Mouse (Mus musculus) adrenal gland, adult 2 months (tissue): ENCODE data around the gene Ruvbl2. TPM values are rescaled to one million over a fixed set of nuclear protein-coding genes. Genes with fewer than 3 reads are reported as not detected.
"Not testable (repeated sequence)": the region's sequence is repeated elsewhere in the genome, so short reads cannot be mapped to it uniquely, and the experiment has no call there.

Experiments used
- DNase-seq: peaks from one replicate; pipeline ENCODE4 v3.0.0; 2021
- long read RNA-seq: library from polyadenylated mRNA; stranded (forward); transcript quantifications from one replicate; pipeline ENCODE4 v2.0.0, GENCODE M21; 2021
- polyA plus RNA-seq: library from polyadenylated mRNA; depleted of rRNA; stranded (reverse); fragments of >200 nt; gene quantifications from 2 replicates; pipeline ENCODE4 v1.2.3, GENCODE M21; 2012; rRNA removed
- total RNA-seq, 2 experiments: library from RNA; stranded (reverse); gene quantifications; 2 replicates each; pipeline ENCODE4 v1.2.3; 2021

Gene Ruvbl2
- total RNA-seq (10 to 100 TPM; 38.2 to 52.3 TPM), polyA plus RNA-seq (70.2 and 89.3 TPM in 2 replicates)
- long read RNA-seq, transcript Ruvbl2-201 (15 exons, 1,834 nt), result major isoform, 50 of 63 reads
- long read RNA-seq, partial matches to known transcripts, result 6 of 63 reads
- long read RNA-seq, other reads (novel, unspliced or antisense), result 7 of 63 reads

DNA sequence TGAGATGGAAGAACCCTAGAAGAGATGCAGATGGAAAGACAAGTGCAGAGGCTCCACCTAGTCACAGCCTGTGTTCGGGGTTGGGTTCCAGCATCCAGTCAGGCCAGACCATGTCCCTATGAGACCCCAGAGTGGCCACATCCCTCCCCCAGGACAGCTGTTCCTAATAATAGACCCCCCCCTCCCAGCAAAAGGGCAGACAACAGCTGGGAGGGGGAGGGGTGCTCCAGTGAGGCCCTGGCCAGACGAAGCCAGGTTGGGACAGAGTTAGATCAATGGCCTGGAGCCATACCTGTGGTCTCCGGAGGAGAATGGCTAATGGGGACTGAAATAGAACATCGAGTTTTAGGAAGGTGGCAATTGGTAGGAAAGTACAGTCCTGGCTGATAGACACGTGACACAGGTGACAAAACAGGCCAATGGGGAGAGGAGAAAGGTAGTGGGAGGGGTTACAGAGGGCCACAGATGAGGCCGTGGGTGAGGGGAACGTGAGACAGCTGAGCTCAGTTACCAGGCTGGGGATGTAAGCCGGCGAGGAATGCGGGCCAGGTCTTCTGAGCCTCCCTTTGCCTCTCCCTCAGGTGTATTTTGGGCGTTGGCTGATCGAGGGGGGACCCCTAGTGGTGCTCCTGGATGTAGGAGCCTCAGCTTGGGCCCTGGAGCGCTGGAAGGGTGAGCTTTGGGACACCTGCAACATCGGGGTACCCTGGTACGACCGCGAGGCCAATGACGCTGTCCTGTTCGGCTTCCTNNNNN is at the start of gene Ruvbl2:
Ruvbl2 (minus strand) TSS at position 576 of the 756 bp plus-strand sequence.
- no peak for DNase-seq

GRCm38 (mm10) chr7:45486761-45487415 is 49.0 kb upstream of the Ruvbl2 start, which contains the start of gene Gm45808:
TSS of gene Gm45808 (minus strand) at chr7:45486811.
- DNase-seq, result no peak

GRCm38 (mm10) chr7:45486158-45486557 is 48.3 kb upstream of the Ruvbl2 start:
- DNase-seq, result no peak

DNA sequence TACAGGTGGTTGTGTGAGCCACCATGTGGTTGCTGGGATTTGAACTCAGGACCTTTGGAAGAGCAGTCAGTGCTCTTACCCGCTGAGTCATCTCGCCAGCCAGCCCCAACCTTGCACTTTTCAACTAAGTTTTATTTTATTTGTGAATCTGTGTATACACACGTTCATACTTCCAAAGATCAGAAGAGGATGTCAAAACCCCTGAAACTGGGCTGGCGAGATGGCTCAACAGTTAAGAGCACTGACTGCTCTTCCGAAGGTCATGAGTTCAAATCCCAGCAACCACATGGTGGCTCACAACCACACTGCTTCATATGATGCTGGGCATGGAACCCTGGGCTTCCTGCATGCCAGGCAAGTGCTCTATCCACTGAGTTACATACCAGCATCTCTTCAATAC is 47.1 kb upstream of the Ruvbl2 start:
- DNase-seq, result peak; percentile 64

GRCm38 (mm10) chr7:45482166-45482565 is 44.3 kb upstream of the Ruvbl2 start:
- DNase-seq, result no peak

DNA sequence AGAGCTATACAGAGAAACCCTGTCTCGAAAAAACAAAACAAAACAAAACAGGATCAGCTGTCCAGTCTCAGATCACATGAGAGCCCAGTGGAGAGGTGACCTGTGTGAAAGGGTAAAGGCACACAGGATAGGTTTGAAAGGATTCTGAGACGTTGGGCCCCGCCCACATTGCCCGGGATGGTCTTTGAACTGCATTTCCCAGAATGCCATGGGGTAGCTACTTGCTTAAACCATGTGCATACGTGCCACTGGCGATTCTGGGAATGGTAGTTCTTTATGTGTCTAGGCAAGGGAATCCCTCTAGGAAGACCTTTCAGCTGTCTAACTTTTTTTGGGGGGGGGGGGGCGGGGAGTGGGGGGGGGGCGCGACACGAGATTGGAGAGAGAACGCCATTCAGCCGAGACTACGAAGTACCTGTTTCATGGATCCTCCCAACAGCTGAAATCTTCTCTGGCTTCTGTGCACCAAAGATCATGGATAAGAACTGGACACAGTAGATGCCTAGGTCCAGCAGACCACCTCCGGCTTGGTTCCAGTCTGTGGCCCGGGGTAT is 43.6 kb upstream of the Ruvbl2 start, which contains the start of gene Tulp2:
Tulp2 (plus strand) TSS at position 504 of the 554 bp plus-strand sequence.
- peak; percentile 71 for DNase-seq

GRCm38 (mm10) chr7:45480310-45480709 is 42.4 kb upstream of the Ruvbl2 start:
- not testable (repeated sequence) for DNase-seq

DNA sequence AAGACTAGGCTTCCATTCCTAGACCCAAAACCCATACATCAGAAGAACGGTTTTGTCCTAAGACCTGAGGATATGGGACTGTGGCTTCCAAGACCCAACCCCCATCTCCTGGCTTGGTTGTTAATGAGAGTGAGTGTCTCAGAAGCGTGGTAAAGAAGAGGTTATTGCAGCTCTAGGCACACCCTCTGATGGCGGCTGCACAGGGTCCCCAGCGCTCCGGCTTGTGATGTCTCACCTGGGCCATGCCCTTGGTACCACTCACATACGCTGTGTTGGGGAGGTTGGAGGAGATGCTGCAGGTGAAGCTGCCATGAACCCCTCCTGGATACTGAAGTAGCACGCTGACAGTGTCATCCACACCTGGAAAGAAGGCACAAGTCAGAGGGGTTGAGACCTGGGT is 40.9 kb upstream of the Ruvbl2 start:
- DNase-seq, result no peak

GRCm38 (mm10) chr7:45477003-45477402 is 39.1 kb upstream of the Ruvbl2 start:
- peak; percentile 71 for DNase-seq

GRCm38 (mm10) chr7:45476453-45476852 is 38.6 kb upstream of the Ruvbl2 start:
- DNase-seq, result no peak

GRCm38 (mm10) chr7:45475291-45475969 is 37.5 kb upstream of the Ruvbl2 start:
- DNase-seq, result peak; percentile 63

GRCm38 (mm10) chr7:45470869-45471268 is 33.0 kb upstream of the Ruvbl2 start:
- DNase-seq, result peak; percentile 65

GRCm38 (mm10) chr7:45467090-45467670 is 29.3 kb upstream of the Ruvbl2 start:
- peak; percentile 2 for DNase-seq

DNA sequence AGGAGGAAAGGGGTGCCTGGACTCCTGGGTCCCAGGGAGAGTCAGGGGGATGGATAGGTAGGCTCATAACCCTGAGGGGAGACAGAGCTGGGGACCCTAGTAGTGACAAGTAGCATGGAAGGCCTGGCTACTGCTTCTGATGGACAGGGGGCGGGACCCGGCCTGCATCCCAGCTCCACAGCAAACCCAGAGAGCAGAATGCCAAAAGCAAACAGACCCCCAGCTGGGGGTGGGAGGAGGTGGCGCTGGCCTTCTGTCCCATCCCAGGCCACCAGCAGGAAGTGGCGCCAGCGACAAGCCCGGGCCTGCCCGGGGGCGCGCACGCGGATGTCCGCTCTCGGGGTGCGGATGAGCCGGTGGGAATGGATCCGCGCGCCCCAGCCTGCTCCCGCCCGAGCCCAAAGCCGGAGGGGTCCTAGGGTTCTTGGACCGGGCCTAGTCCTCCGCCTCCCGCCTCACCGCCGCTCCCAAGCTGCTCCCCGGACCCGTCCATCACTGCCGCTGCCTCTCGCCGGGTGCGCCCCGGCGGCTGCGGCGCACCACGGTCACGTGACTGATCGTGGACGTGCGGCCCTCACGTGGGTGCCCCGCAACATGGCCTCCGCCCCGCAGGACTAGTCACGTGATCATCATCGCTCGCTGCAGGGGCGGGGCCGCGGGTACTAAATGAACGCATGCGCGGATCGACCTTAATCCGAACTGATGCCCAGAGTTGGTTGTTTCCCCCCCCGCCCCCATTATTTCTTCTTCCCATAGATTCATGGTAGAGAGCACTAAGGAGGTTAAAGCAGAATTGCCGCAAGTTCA is 28.6 kb upstream of the Ruvbl2 start, which contains the start of gene Bax:
Bax (minus strand) TSS at position 616 of the 807 bp plus-strand sequence.
- DNase-seq, result peak; percentile 96

DNA sequence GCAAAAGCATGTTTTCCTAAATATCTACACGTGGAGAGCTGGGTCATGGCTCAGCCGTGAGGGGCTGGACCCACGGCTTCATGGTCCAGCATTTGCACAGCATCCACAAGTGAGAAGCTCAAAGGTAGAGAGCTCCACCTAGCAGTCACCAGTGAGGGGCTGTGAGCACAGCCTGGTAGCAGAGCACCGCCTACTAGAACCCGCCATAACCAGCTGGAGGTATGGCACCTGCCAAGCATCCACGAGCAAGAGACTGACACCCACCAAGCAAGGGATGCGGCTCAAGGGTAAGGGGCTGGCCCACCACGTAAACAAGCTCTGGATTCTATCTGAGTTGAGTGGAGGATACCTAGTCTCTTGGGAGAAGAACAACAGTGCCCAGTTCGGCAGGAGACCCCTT is 27.7 kb upstream of the Ruvbl2 start:
- no peak for DNase-seq

DNA sequence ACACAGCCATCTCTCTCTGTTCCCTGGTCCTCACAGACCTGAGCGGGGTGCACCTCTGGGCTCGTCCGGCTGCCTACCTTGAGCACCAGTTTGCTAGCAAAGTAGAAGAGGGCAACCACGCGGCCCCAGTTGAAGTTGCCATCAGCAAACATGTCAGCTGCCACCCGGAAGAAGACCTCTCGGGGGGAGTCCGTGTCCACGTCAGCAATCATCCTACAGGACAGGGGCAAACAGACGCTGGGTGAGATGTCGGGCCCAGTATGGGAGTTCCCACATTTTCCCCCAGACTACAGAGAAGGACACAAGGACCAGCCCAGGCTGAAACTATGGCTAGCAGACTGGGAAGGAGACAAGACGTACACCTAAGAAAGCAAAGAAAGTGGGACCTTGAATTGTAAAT is 27.2 kb upstream of the Ruvbl2 start:
- DNase-seq, result no peak

GRCm38 (mm10) chr7:45463987-45464778 is 26.3 kb upstream of the Ruvbl2 start:
- DNase-seq, result no peak

DNA sequence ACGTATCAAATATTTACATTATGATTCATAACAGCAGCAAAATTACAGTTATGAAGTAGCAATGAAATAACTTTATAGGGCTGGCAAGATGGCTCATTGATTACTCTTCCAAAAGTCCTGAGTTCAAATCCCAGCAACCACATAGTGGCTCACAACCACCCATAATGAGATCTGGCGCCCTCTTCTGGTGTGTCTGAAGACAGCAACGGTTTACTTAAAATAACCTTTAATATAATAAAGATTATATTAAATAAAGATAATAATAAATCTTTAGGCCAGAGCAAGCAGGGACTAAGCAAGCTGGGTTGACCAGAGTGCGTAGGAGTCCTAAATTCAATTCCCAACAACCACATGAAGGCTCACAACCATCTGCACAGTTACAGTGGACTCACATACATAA is 25.0 kb upstream of the Ruvbl2 start:
- DNase-seq, result not testable (repeated sequence)

GRCm38 (mm10) chr7:45462325-45462724 is 24.4 kb upstream of the Ruvbl2 start:
- no peak for DNase-seq

DNA sequence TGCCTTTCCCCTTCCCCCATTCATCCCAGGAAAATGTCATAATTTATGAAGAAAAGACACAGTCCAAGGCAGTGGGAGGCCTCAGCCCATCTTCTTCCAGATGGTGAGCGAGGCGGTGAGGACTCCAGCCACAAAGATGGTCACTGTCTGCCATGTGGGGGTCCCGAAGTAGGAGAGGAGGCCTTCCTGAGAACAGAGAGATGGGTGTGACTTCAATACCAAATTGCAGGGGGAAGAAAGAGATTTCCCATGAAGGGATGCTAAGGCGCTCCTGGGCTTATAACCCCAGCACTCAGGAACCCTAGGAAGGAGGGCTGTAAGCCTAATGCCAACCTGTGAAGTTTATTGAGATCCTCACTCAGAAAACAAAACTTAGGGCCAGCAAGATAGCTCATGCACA is 23.9 kb upstream of the Ruvbl2 start:
- no peak for DNase-seq
